Mouse (Mus musculus) MEL (cell line): ENCODE measurements around the gene Mcf2l. TPM values are rescaled to one million over a fixed set of nuclear protein-coding genes. Genes with fewer than 3 reads are reported as not detected.

ENCODE experiments used
- DNase-seq: peaks from one replicate; pipeline ENCODE4 v3.0.0; 2011; ENCODE audit warnings: low read depth, low spot score
- H3K27ac ChIP-seq: 2 replicates; pipeline ENCODE4 v1.5.1; 2012; ENCODE audit warnings: low read depth, mild to moderate bottlenecking, control low read depth, low read length, moderate library complexity; ENCODE audit not compliant: control insufficient read depth
- H3K27me3 ChIP-seq, 2 experiments: fragments of 150-350 bp in 1 of 2; sonication (generic) in 1 of 2; 2 replicates each; pipeline ENCODE4 v1.6.1; 2012; ENCODE audit warnings: low read length in 2 of 2, mild to moderate bottlenecking in 2 of 2, improper control_type of control experiment in 1 of 2, moderate library complexity in 1 of 2; ENCODE audit not compliant: insufficient read depth in 2 of 2, control insufficient read depth in 1 of 2
- H3K36me3 ChIP-seq, 2 experiments: 2 replicates each; pipeline ENCODE4 v1.6.1; 2012 to 2014; ENCODE audit warnings: low read length in 2 of 2, improper control_type of control experiment in 1 of 2, inconsistent platforms in 1 of 2, mild to moderate bottlenecking in 1 of 2; ENCODE audit not compliant: insufficient read depth in 2 of 2, control insufficient read depth in 1 of 2
- H3K4me1 ChIP-seq, 2 experiments: fragments of 150-350 bp in 1 of 2; sonication (generic) in 1 of 2; 2 replicates each; pipeline ENCODE4 v1.6.1; 2012; ENCODE audit warnings: low read length in 2 of 2, improper control_type of control experiment in 1 of 2, mild to moderate bottlenecking in 1 of 2; ENCODE audit not compliant: insufficient read depth in 2 of 2, control insufficient read depth in 1 of 2
- H3K4me3 ChIP-seq, 2 experiments: fragments of 150-350 bp in 1 of 2; sonication (generic) in 1 of 2; 2 replicates each; pipeline ENCODE4 v1.5.1; 2012; ENCODE audit warnings: low read depth in 2 of 2, low read length in 2 of 2, mild to moderate bottlenecking in 2 of 2, moderate library complexity in 2 of 2, control low read depth in 1 of 2, improper control_type of control experiment in 1 of 2; ENCODE audit not compliant: control insufficient read depth in 1 of 2, insufficient read depth in 1 of 2
- H3K79me2 ChIP-seq: 2 replicates; pipeline ENCODE4 v1.6.1; 2012; ENCODE audit warnings: mild to moderate bottlenecking, low read length, moderate library complexity; ENCODE audit not compliant: control insufficient read depth, poor library complexity, insufficient read depth
- H3K9ac ChIP-seq: 2 replicates; pipeline ENCODE4 v1.6.1; 2012; ENCODE audit warnings: low read depth, mild to moderate bottlenecking, control low read depth, low read length, moderate library complexity; ENCODE audit not compliant: control insufficient read depth, poor library complexity, severe bottlenecking
- H3K9me3 ChIP-seq: fragments of 150-350 bp; sonication (generic); replicated peaks from 2 replicates; pipeline ENCODE4 v1.6.1; 2012; ENCODE audit warnings: mild to moderate bottlenecking, low read length, improper control_type of control experiment, moderate library complexity; ENCODE audit not compliant: insufficient read depth
- CHD1 ChIP-seq: IDR thresholded peaks from 2 replicates; pipeline ENCODE4 v1.6.1; 2012; ENCODE audit warnings: low read depth, mild to moderate bottlenecking, inconsistent platforms, low read length, improper control_type of control experiment
- CHD2 ChIP-seq: IDR thresholded peaks from 2 replicates; pipeline ENCODE4 v1.6.1; 2011; ENCODE audit warnings: low read length, improper control_type of control experiment
- CTCF ChIP-seq, 3 experiments: IDR thresholded peaks in 2 of 3; conservative IDR thresholded peaks in 1 of 3; 2 replicates each; pipeline ENCODE4 v1.5.1; 2011 to 2012; ENCODE audit warnings: low read length in 3 of 3, low read depth in 2 of 3, mild to moderate bottlenecking in 2 of 3, improper control_type of control experiment in 1 of 3, inconsistent platforms in 1 of 3, mixed read lengths in 1 of 3, moderate library complexity in 1 of 3; ENCODE audit not compliant: control insufficient read depth in 1 of 3, insufficient read depth in 1 of 3, poor library complexity in 1 of 3, severe bottlenecking in 1 of 3
- EP300 ChIP-seq, 2 experiments: IDR thresholded peaks; 2 replicates each; pipeline ENCODE4 v1.6.1; 2011; ENCODE audit warnings: improper control_type of control experiment in 2 of 2, low read length in 2 of 2, low read depth in 1 of 2, mild to moderate bottlenecking in 1 of 2
- GABPA ChIP-seq: IDR thresholded peaks from 2 replicates; pipeline ENCODE4 v1.6.1; 2012; ENCODE audit warnings: low read depth, mild to moderate bottlenecking, inconsistent platforms, low read length, improper control_type of control experiment, moderate library complexity
- GATA1 ChIP-seq: IDR thresholded peaks from 2 replicates; pipeline ENCODE4 v1.6.1; 2011; ENCODE audit warnings: low read depth, low read length, improper control_type of control experiment
- HCFC1 ChIP-seq: IDR thresholded peaks from 2 replicates; pipeline ENCODE4 v1.6.1; 2012; ENCODE audit warnings: low read depth, mild to moderate bottlenecking, inconsistent platforms, low read length, improper control_type of control experiment, moderate library complexity
- MYC ChIP-seq: IDR thresholded peaks from 2 replicates; pipeline ENCODE4 v1.6.1; 2011; ENCODE audit warnings: low read depth, mild to moderate bottlenecking, low read length, improper control_type of control experiment, moderate library complexity
- NELFE ChIP-seq: IDR thresholded peaks from 2 replicates; pipeline ENCODE4 v1.6.1; 2011; ENCODE audit warnings: low read depth, low read length, improper control_type of control experiment
- POLR2AphosphoS5 ChIP-seq: IDR thresholded peaks from 2 replicates; pipeline ENCODE4 v1.6.1; 2012; ENCODE audit warnings: low read depth, borderline replicate concordance, mild to moderate bottlenecking, inconsistent platforms, low read length, moderate library complexity, mixed read lengths
- RAD21 ChIP-seq: IDR thresholded peaks from 2 replicates; pipeline ENCODE4 v1.6.1; 2011; ENCODE audit warnings: mild to moderate bottlenecking, low read depth, low read length, improper control_type of control experiment
- SIN3A ChIP-seq: IDR thresholded peaks from 2 replicates; pipeline ENCODE4 v1.6.1; 2012; ENCODE audit warnings: low read length, improper control_type of control experiment, inconsistent platforms
- SMC3 ChIP-seq: IDR thresholded peaks from 2 replicates; pipeline ENCODE4 v1.6.1; 2011; ENCODE audit warnings: low read depth, low read length, improper control_type of control experiment
- TAL1 ChIP-seq: IDR thresholded peaks from 2 replicates; pipeline ENCODE4 v1.6.1; 2012; ENCODE audit warnings: mild to moderate bottlenecking, inconsistent platforms, low read length, moderate library complexity, mixed read lengths
- TCF12 ChIP-seq: IDR thresholded peaks from 2 replicates; pipeline ENCODE4 v1.6.1; 2014; ENCODE audit warnings: low read depth, mild to moderate bottlenecking, inconsistent platforms, low read length, improper control_type of control experiment, moderate library complexity
- UBTF ChIP-seq: IDR thresholded peaks from 2 replicates; pipeline ENCODE4 v1.6.1; 2012; ENCODE audit warnings: low read depth, mild to moderate bottlenecking, inconsistent platforms, low read length, improper control_type of control experiment, moderate library complexity, borderline replicate concordance; ENCODE audit not compliant: insufficient read depth
- USF1 ChIP-seq: IDR thresholded peaks from 2 replicates; pipeline ENCODE4 v1.6.1; 2014; ENCODE audit warnings: low read depth, mild to moderate bottlenecking, inconsistent platforms, low read length, improper control_type of control experiment, moderate library complexity
- ZKSCAN1 ChIP-seq: IDR thresholded peaks from 2 replicates; pipeline ENCODE4 v1.6.1; 2012; ENCODE audit warnings: low read depth, mild to moderate bottlenecking, inconsistent platforms, low read length, improper control_type of control experiment, moderate library complexity
- ZNF384 ChIP-seq: IDR thresholded peaks from 2 replicates; pipeline ENCODE4 v1.6.1; 2012; ENCODE audit warnings: low read depth, mild to moderate bottlenecking, inconsistent platforms, low read length, improper control_type of control experiment
- polyA plus RNA-seq, 2 experiments: library from polyadenylated mRNA; stranded (reverse) in 1 of 2; unstranded in 1 of 2; fragments of >175 nt in 1 of 2; fragments of >200 nt in 1 of 2; gene quantifications; 2 replicates each; pipeline versions ENCODE4 v1.2.1 to v1.2.4; 2012; ENCODE audit warnings: low replicate concordance in 2 of 2, low read depth in 1 of 2; ENCODE audit not compliant: insufficient read length in 2 of 2, insufficient read depth in 1 of 2, missing spikeins in 1 of 2
- total RNA-seq: library from RNA; depleted of rRNA; stranded (reverse); fragments of 300-350 nt; gene quantifications from 2 replicates; pipeline ENCODE4 v1.2.3, GENCODE M21; 2012

Gene Mcf2l
- total and polyA plus RNA-seq, 3 experiments: 1.2 to 3.6 TPM; not detected in 1

GRCm38 (mm10) chr8:12987571-12987970 is 114.0 kb downstream of the Mcf2l start:
- H3K27me3 ChIP-seq: no peaks in the 10 kb centered on the region; a peak in 1 of 4 replicates
- no peak overlapping the region for H3K4me3 ChIP-seq
- no peaks in the 10 kb centered on the region for H3K4me1 ChIP-seq
- no peaks in the 10 kb centered on the region for H3K36me3 ChIP-seq
- no peak overlapping the region for H3K27ac ChIP-seq
- no peak for DNase-seq
- H3K79me2 ChIP-seq: no peaks in the 10 kb centered on the region
- no peak overlapping the region for H3K9ac ChIP-seq
- TF ChIP-seq HCFC1 (no peak), ZNF384 (no peak), GATA1 (no peak), USF1 (no peak), EP300 (IDR thresholded peaks at IDR 0.05; ENCODE audit: low read depth in 1 of 2, low read length in 2 of 2) (no peak), CTCF (IDR thresholded peaks at IDR 0.05 in 2 of 3, conservative IDR thresholded peaks at IDR 0.05 in 1 of 3; ENCODE audit: control insufficient read depth in 1 of 3, insufficient read depth in 1 of 3, low read depth in 2 of 3, low read length in 3 of 3, poor library complexity in 1 of 3, severe bottlenecking in 1 of 3) (no peak), CHD1 (no peak), TAL1 (no peak), GABPA (no peak), MYC (no peak), TCF12 (no peak), UBTF (no peak), NELFE (no peak), POLR2AphosphoS5 (no peak), ZKSCAN1 (no peak), CHD2 (no peak)
- H3K9me3 ChIP-seq: no peaks in the 10 kb centered on the region

- DNase-seq: no peak
- Histone ChIP-seq H3K27ac (no peak overlapping the region), H3K36me3 (no peaks in the 10 kb centered on the region), H3K27me3 (no peaks in the 10 kb centered on the region; a peak in 1 of 4 replicates), H3K9ac (no peak overlapping the region), H3K4me3 (no peak overlapping the region), H3K4me1 (no peaks in the 10 kb centered on the region), H3K9me3 (no peaks in the 10 kb centered on the region), H3K79me2 (no peaks in the 10 kb centered on the region)
- TF ChIP-seq CTCF (IDR thresholded peaks at IDR 0.05 in 2 of 3, conservative IDR thresholded peaks at IDR 0.05 in 1 of 3; ENCODE audit: control insufficient read depth in 1 of 3, insufficient read depth in 1 of 3, low read depth in 2 of 3, low read length in 3 of 3, poor library complexity in 1 of 3, severe bottlenecking in 1 of 3) (peak in 2 of 3 experiments; percentile 48 to 52; a peak in 4 of 6 replicates), SIN3A (no peak), SMC3 (peak; percentile 54), RAD21 (peak; percentile 41)
These were observed 115.3 kb downstream of the Mcf2l start for GRCm38 (mm10) chr8:12988722-12989430.
